Mouse (Mus musculus): ENCODE measurements around the gene Gm20662.

GRCm38 (mm10) chr9:108094184-108094941 is 98.2 kb downstream of the Gm20662 start, which contains the start of gene Apeh:
- no peak for TF ChIP-seq EP300 (optimal IDR thresholded peaks at IDR 0.05)
- TF ChIP-seq CTCF (IDR thresholded peaks at IDR 0.05; ENCODE audit: low read depth), result peak; percentile 26

Measured in stomach, postnatal 0 days (tissue).